Comparison of ENCODE assay signal across 18 mouse cellular contexts in the genomic region with DNA sequence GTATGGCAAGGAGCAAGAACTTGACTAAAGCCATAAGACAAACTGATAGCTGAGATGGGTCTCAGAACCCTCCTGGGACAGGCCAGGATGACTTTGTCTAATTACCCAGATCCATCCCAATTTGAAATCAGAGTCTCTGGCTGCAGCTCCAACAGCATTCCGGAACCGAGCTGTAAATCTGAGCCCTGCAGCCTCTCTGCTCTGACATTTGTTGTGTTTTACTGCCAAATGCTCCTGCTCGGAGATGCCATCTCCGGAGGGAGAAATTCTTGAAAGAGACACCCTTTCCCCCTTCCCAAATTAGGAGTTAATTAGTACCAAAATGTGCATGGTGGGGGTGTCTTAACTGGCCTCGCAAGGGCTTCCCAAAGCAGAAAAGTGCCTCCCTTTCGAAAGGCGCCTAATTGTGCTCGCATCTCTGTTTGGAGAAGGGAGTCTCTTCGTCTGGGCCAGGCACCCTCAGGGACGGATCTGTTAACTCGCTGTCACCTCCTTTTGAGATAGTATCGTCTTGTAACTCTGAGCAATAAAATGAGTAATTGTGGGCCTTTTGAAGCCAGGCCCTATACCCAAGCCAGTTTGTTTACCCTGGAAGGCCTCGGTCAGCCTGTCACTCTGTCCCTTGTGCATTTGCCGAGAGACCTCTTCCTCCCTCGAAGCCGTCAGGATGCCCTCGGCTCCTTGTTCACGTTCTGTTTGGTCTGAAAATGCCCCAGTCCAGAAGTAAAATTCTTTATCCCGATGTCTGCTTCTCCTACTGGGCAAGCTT.
A peak's percentile ranks its signal among the peaks of the same experiment; 100 is the strongest.
DNase-seq lines count a peak whose midpoint lies in the region; ATAC-seq lines count a peak whose summit lies in the region.
"Had no signal": no experiment of that assay in that cellular context is flagged by ENCODE, and none has a peak within 500 bp of the region (broad histone marks: within the 10 kb centered on the region; RNA-seq: fewer than 3 reads in every experiment).

No protein-coding gene starts in this region.

- H3K27me3 ChIP-seq in forebrain, embryonic 15.5 days = no peaks in the 10 kb centered on the region
- H3K27me3 ChIP-seq in forebrain, embryonic 13.5 days = no peaks in the 10 kb centered on the region
- H3K27me3 ChIP-seq in kidney, embryonic 16.5 days (ENCODE audit: insufficient read depth, low read length) = 0 out of 2 replicates have a peak, but pooled peaks cover 3% of the 10 kb centered on the region
- H3K27me3 ChIP-seq in neural tube, embryonic 12.5 days (replicated peaks) = 0 out of 2 replicates have a peak, but pooled peaks cover 3% of the 10 kb centered on the region
- no peaks in the 10 kb centered on the region for H3K27me3 ChIP-seq in neural tube, embryonic 15.5 days (replicated peaks)
- no peaks in the 10 kb centered on the region for H3K27me3 ChIP-seq in neural tube, embryonic 13.5 days
- H3K27me3 ChIP-seq: heart, embryonic 15.5 days; intestine, embryonic 15.5 days; stomach, embryonic 15.5 days had no signal

- H3K9ac ChIP-seq in forebrain, embryonic 15.5 days (replicated peaks) = no peak overlapping the region
- no peak overlapping the region for H3K9ac ChIP-seq in forebrain, embryonic 13.5 days
- H3K9ac ChIP-seq in kidney, embryonic 16.5 days (replicated peaks; ENCODE audit: low read length) = no peak overlapping the region
- no peak overlapping the region for H3K9ac ChIP-seq in neural tube, embryonic 12.5 days
- H3K9ac ChIP-seq in neural tube, embryonic 15.5 days (replicated peaks) = no peak overlapping the region
- H3K9ac ChIP-seq in neural tube, embryonic 13.5 days = 0 out of 2 replicates have a peak overlapping the region, but pooled peaks have one; percentile 17
- H3K9ac ChIP-seq: heart, embryonic 15.5 days; intestine, embryonic 15.5 days; limb, embryonic 15.5 days; liver, postnatal 0 days; stomach, embryonic 15.5 days had no signal

- 46% methylated on average over 19 of the region's 19 CpGs for WGBS in forebrain, embryonic 15.5 days
- WGBS in forebrain, embryonic 13.5 days = 53% methylated on average over 19 of the region's 19 CpGs
- WGBS in kidney, embryonic 16.5 days = 10% methylated on average over 19 of the region's 19 CpGs
- WGBS in neural tube, embryonic 12.5 days = 6% methylated on average over 19 of the region's 19 CpGs
- 8% methylated on average over 19 of the region's 19 CpGs for WGBS in neural tube, embryonic 15.5 days
- 10% methylated on average over 19 of the region's 19 CpGs for WGBS in neural tube, embryonic 13.5 days

- no peak overlapping the region for H3K4me3 ChIP-seq in forebrain, embryonic 15.5 days
- no peak overlapping the region for H3K4me3 ChIP-seq in forebrain, embryonic 13.5 days
- H3K4me3 ChIP-seq in kidney, embryonic 16.5 days (ENCODE audit: low read length) = no peak overlapping the region
- H3K4me3 ChIP-seq in neural tube, embryonic 12.5 days = no peak overlapping the region
- no peak overlapping the region for H3K4me3 ChIP-seq in neural tube, embryonic 15.5 days (replicated peaks)
- H3K4me3 ChIP-seq in neural tube, embryonic 13.5 days = no peak overlapping the region
- H3K4me3 ChIP-seq: gastrocnemius, adult 2 months; heart, adult 2 months; heart, embryonic 15.5 days; intestine, embryonic 15.5 days; limb, embryonic 15.5 days; stomach, embryonic 15.5 days had no signal

- H3K4me2 ChIP-seq in forebrain, embryonic 15.5 days (replicated peaks) = no peak overlapping the region
- H3K4me2 ChIP-seq in forebrain, embryonic 13.5 days = no peak overlapping the region
- H3K4me2 ChIP-seq in kidney, embryonic 16.5 days (replicated peaks; ENCODE audit: low read depth, low read length) = no peak overlapping the region; the same call in 1 of the 2 replicates
- 0 out of 2 replicates have a peak overlapping the region, but pooled peaks have one; percentile 0 for H3K4me2 ChIP-seq in neural tube, embryonic 12.5 days (replicated peaks)
- H3K4me2 ChIP-seq in neural tube, embryonic 15.5 days = no peak overlapping the region; the same call in 1 of the 2 replicates
- H3K4me2 ChIP-seq in neural tube, embryonic 13.5 days = peak overlapping the region; percentile 32
- H3K4me2 ChIP-seq: heart, embryonic 15.5 days; intestine, embryonic 15.5 days; limb, embryonic 15.5 days; stomach, embryonic 15.5 days had no signal

- H3K4me1 ChIP-seq in forebrain, embryonic 15.5 days = 0 out of 2 replicates have a peak, but pooled peaks cover 6% of the 10 kb centered on the region
- H3K4me1 ChIP-seq in forebrain, embryonic 13.5 days = peaks cover 9% of the 10 kb centered on the region; the same call in 1 of the 2 replicates
- H3K4me1 ChIP-seq in kidney, embryonic 16.5 days (ENCODE audit: insufficient read depth, low read length) = peaks cover 12% of the 10 kb centered on the region; the same call in 1 of the 2 replicates
- peaks cover 7% of the 10 kb centered on the region; the same call in 1 of the 2 replicates for H3K4me1 ChIP-seq in neural tube, embryonic 12.5 days
- peaks cover 15% of the 10 kb centered on the region for H3K4me1 ChIP-seq in neural tube, embryonic 15.5 days
- peaks cover 15% of the 10 kb centered on the region for H3K4me1 ChIP-seq in neural tube, embryonic 13.5 days (replicated peaks)
- H3K4me1 ChIP-seq: stomach, embryonic 15.5 days had no signal

- peak; percentile 44; the same call in 1 of the 2 replicates for ATAC-seq in forebrain, embryonic 15.5 days (replicated peaks)
- ATAC-seq in forebrain, embryonic 13.5 days = no peak
- peak; percentile 65; the same call in 1 of the 2 replicates for ATAC-seq in kidney, embryonic 16.5 days (ENCODE audit: low FRiP score, low TSS enrichment)
- no peak; the same call in 1 of the 2 replicates for ATAC-seq in neural tube, embryonic 12.5 days (ENCODE audit: low FRiP score, low read depth)
- ATAC-seq in neural tube, embryonic 15.5 days (ENCODE audit: low FRiP score) = no peak
- ATAC-seq in neural tube, embryonic 13.5 days (ENCODE audit: low read depth) = no peak
- no peak for ATAC-seq in inflammation-experienced regulatory T-cells, adult 6 months
- ATAC-seq: forebrain, embryonic 14.5 days; intestine, embryonic 15.5 days; liver, postnatal 0 days had no signal

- H3K27ac ChIP-seq in forebrain, embryonic 15.5 days (replicated peaks) = no peak overlapping the region
- H3K27ac ChIP-seq in forebrain, embryonic 13.5 days = no peak overlapping the region
- no peak overlapping the region for H3K27ac ChIP-seq in kidney, embryonic 16.5 days (ENCODE audit: low read length)
- no peak overlapping the region for H3K27ac ChIP-seq in neural tube, embryonic 12.5 days
- H3K27ac ChIP-seq in neural tube, embryonic 15.5 days (replicated peaks) = no peak overlapping the region
- no peak overlapping the region; the same call in 1 of the 2 replicates for H3K27ac ChIP-seq in neural tube, embryonic 13.5 days (replicated peaks)
- H3K27ac ChIP-seq: gastrocnemius, adult 2 months; heart, adult 2 months; heart, embryonic 15.5 days; intestine, embryonic 15.5 days; limb, embryonic 15.5 days; stomach, embryonic 15.5 days had no signal

- no peak for DNase-seq in kidney, postnatal 25 days
- DNase-seq: cerebellum, postnatal 10 days; gastrocnemius, adult 2 months; heart, adult 2 months; liver, postnatal 0 days; thymus, adult 2 months had no signal

- H3K36me3 ChIP-seq in forebrain, embryonic 15.5 days = no peaks in the 10 kb centered on the region
- no peaks in the 10 kb centered on the region for H3K36me3 ChIP-seq in forebrain, embryonic 13.5 days (ENCODE audit: poor library complexity, severe bottlenecking)
- no peaks in the 10 kb centered on the region for H3K36me3 ChIP-seq in kidney, embryonic 16.5 days (ENCODE audit: insufficient read depth, low read length)
- H3K36me3 ChIP-seq in neural tube, embryonic 12.5 days = no peaks in the 10 kb centered on the region
- no peaks in the 10 kb centered on the region for H3K36me3 ChIP-seq in neural tube, embryonic 15.5 days
- no peaks in the 10 kb centered on the region for H3K36me3 ChIP-seq in neural tube, embryonic 13.5 days
- H3K36me3 ChIP-seq: heart, embryonic 15.5 days; intestine, embryonic 15.5 days; limb, embryonic 15.5 days; stomach, embryonic 15.5 days had no signal

- no peaks in the 10 kb centered on the region for H3K9me3 ChIP-seq in forebrain, embryonic 15.5 days
- H3K9me3 ChIP-seq in forebrain, embryonic 13.5 days (replicated peaks) = no peaks in the 10 kb centered on the region
- no peaks in the 10 kb centered on the region for H3K9me3 ChIP-seq in kidney, embryonic 16.5 days (ENCODE audit: low read length)
- H3K9me3 ChIP-seq in neural tube, embryonic 12.5 days = no peaks in the 10 kb centered on the region
- no peaks in the 10 kb centered on the region for H3K9me3 ChIP-seq in neural tube, embryonic 15.5 days (replicated peaks)
- H3K9me3 ChIP-seq in neural tube, embryonic 13.5 days = no peaks in the 10 kb centered on the region
- H3K9me3 ChIP-seq: heart, embryonic 15.5 days; intestine, embryonic 15.5 days; limb, embryonic 15.5 days; stomach, embryonic 15.5 days had no signal

Comparison
In these comparisons a context has a peak if more than half of its experiments do, and no peak if none do; other contexts are left out.
1. ATAC-seq: peak in forebrain, embryonic 15.5 days (single experiment) and kidney, embryonic 16.5 days (single experiment); none in forebrain, embryonic 13.5 days (single experiment), neural tube, embryonic 12.5 days (single experiment), neural tube, embryonic 15.5 days (single experiment), neural tube, embryonic 13.5 days (single experiment) and inflammation-experienced regulatory T-cells, adult 6 months (single experiment).
2. H3K4me2 ChIP-seq: peak in neural tube, embryonic 12.5 days (single experiment) and neural tube, embryonic 13.5 days (single experiment); none in forebrain, embryonic 15.5 days (single experiment), forebrain, embryonic 13.5 days (single experiment), kidney, embryonic 16.5 days (single experiment) and neural tube, embryonic 15.5 days (single experiment).